Mouse (Mus musculus) leukemia stem cell, adult 10-12 weeks (primary cell): ENCODE data around the gene Rab35. TPM values are rescaled to one million over a fixed set of nuclear protein-coding genes. Genes with fewer than 3 reads are reported as not detected.

ENCODE experiments used
- polyA plus RNA-seq: library from polyadenylated mRNA; stranded (reverse); fragments of >175 nt; gene quantifications from 2 replicates; pipeline ENCODE4 v1.2.3, GENCODE M21; 2012; ENCODE audit warnings: low replicate concordance

Rab35 gene
- polyA plus RNA-seq = 42.1 and 124 TPM in 2 replicates

DNA sequence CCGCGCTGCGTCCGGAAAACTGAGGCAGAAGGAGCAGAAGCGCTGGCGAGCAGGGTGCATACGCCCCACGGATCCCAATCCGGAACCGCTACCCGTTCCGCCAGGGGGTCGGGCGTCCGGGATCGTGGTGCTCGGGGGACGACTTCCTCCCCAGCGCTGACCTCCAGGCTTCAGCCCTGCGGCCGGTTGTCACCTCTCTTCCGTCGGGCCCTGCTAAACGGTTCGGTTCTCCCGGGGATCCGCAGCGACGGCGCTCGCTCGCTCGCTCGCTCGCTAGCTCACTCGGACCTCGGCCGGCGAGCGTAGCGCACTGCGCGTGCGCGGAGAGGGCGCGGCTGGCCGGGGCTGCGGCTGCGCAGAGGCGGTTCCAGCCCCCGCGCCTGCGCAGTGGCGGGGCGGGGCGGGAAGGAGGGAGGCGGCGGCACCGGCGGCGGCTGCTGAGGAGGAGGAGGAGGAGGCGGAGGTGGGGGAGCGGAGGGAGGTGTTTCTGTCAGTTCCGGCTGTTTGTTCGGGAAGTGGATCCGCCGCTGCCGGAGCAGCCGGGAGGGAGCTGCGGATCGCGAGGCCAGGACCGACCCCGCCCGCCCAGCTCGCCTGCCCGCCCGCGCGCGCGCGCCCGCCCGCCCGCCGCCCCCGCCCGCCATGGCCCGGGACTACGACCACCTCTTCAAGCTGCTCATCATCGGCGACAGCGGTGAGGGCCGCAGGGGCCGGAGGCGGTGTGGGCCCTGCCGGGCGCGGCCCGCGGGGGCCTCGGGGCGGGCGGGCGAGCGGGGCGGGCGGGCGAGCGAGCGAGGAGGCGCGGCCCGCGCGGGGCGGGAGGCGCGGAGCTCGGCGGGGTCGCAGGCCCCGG is at the start of gene Rab35:
Gene Rab35 (plus strand): TSS at position 404 of the 853 bp plus-strand sequence.

Other genes with a start within 250 kb of the Rab35 start
- gene Msi1, start 202.3 kb upstream of the Rab35 start, polyA plus RNA-seq = 1.3 and 4.1 TPM in 2 replicates
- not detected in 2 replicates for gene Pla2g1b, start 165.6 kb upstream of the Rab35 start, polyA plus RNA-seq
- gene Sirt4, start 147.2 kb upstream of the Rab35 start, polyA plus RNA-seq = 8.7 and 11.7 TPM in 2 replicates
- gene Pxn, start 125.2 kb upstream of the Rab35 start, polyA plus RNA-seq = 64.3 and 85.1 TPM in 2 replicates
- gene Rplp0, start 72.4 kb upstream of the Rab35 start, polyA plus RNA-seq = 464 and 832 TPM in 2 replicates
- gene Gcn1l1, start 66.7 kb upstream of the Rab35 start, polyA plus RNA-seq = 82.7 and 92.8 TPM in 2 replicates
- gene Bicdl1, start 99.7 kb downstream of the Rab35 start, polyA plus RNA-seq = 5.1 and 8.2 TPM in 2 replicates
- gene Cit, start 213.4 kb downstream of the Rab35 start, polyA plus RNA-seq = 70.8 and 78.6 TPM in 2 replicates